Mouse (Mus musculus) heart, postnatal 0 days (tissue): Measurements from ENCODE around the gene Spats2l. TPM values are rescaled to one million over a fixed set of nuclear protein-coding genes. Genes with fewer than 3 reads are reported as not detected.

Experiments
- ATAC-seq: fragments of 200-750 bp; cut with Nextera tagmentation; 2 replicates; pipeline ENCODE4 v1.8.0; 2017; ENCODE audit warnings: low read depth, moderate number of reproducible peaks, moderate library complexity; ENCODE audit not compliant: insufficient read depth
- DNase-seq: peaks from one replicate; pipeline ENCODE4 v3.0.0-alpha.2; 2016; ENCODE audit warnings: low spot score
- H3K27ac ChIP-seq: fragments of 300-500 bp; sonication (generic); 2 replicates; pipeline ENCODE4 v1.5.1; 2014; ENCODE audit warnings: low read depth, mild to moderate bottlenecking
- H3K27me3 ChIP-seq: fragments of 300-500 bp; sonication (generic); 2 replicates; pipeline ENCODE4 v1.6.1; 2014; ENCODE audit warnings: low read length, mixed read lengths; ENCODE audit not compliant: control insufficient read depth, insufficient read depth
- H3K36me3 ChIP-seq: fragments of 300-500 bp; sonication (generic); replicated peaks from 2 replicates; pipeline ENCODE4 v1.6.1; 2014; ENCODE audit warnings: low read length, mixed read lengths; ENCODE audit not compliant: control insufficient read depth, insufficient read depth
- H3K4me1 ChIP-seq: fragments of 300-500 bp; sonication (generic); 2 replicates; pipeline ENCODE4 v1.6.1; 2014; ENCODE audit warnings: antibody characterized with exemption; ENCODE audit not compliant: control insufficient read depth, insufficient read depth
- H3K4me2 ChIP-seq: fragments of 300-500 bp; sonication (generic); 2 replicates; pipeline ENCODE4 v1.6.1; 2014; ENCODE audit warnings: low read depth, mild to moderate bottlenecking, low read length, moderate library complexity
- H3K4me3 ChIP-seq: fragments of 300-500 bp; sonication (generic); 2 replicates; pipeline ENCODE4 v1.5.1; 2014; ENCODE audit warnings: low read depth, low read length
- H3K9ac ChIP-seq: fragments of 300-500 bp; sonication (generic); replicated peaks from 2 replicates; pipeline ENCODE4 v1.6.1; 2014; ENCODE audit warnings: low read depth, low read length, mixed read lengths
- H3K9me3 ChIP-seq: fragments of 300-500 bp; sonication (generic); replicated peaks from 2 replicates; pipeline ENCODE4 v1.6.1; 2016; ENCODE audit warnings: low read length; ENCODE audit not compliant: control insufficient read depth
- CTCF ChIP-seq: IDR thresholded peaks from 2 replicates; pipeline ENCODE4 v1.5.1; 2016; ENCODE audit warnings: antibody characterized with exemption, control low read depth, low read depth
- EP300 ChIP-seq: IDR thresholded peaks from 2 replicates; pipeline ENCODE4 v1.6.1; 2016; ENCODE audit warnings: antibody characterized with exemption, low read depth
- WGBS: fragments of 180-500 bp; shearing (Covaris S2); extraction: QIAGEN DNeasy Blood & Tissue Kit; methylation state at CpG from one replicate; pipeline ENCODE4 v1.1.7; 2014; 5-methylcytosine and 5-hydroxymethylcytosine counted together
- polyA plus RNA-seq: library from polyadenylated mRNA; unstranded; fragments of >200 nt; fragmentation: Nextera tagmentation; extraction: Ambion mirVana; gene quantifications from 2 replicates; pipeline ENCODE4 v1.2.1, GENCODE M21; 2015
- total RNA-seq: library from RNA; depleted of rRNA; stranded (reverse); fragments of >200 nt; gene quantifications from 2 replicates; pipeline ENCODE4 v1.2.3, GENCODE M21; 2014; ENCODE audit warnings: low replicate concordance

Gene Spats2l
- total and polyA plus RNA-seq, 2 experiments from 2014 or later: 12.5 to 48.7 TPM

- Histone ChIP-seq H3K36me3 (0 out of 2 replicates have a peak, but pooled peaks cover 3% of the 10 kb centered on the region), H3K9me3 (no peaks in the 10 kb centered on the region), H3K27ac (peak overlapping the region; percentile 72), H3K4me1 (peaks cover 22% of the 10 kb centered on the region; the same call in 1 of the 2 replicates), H3K9ac (no peak overlapping the region), H3K27me3 (no peaks in the 10 kb centered on the region), H3K4me2 (peak overlapping the region; percentile 32), H3K4me3 (no peak overlapping the region)
- DNase-seq (no peak), ATAC-seq (no peak)
- WGBS: 16% methylated on average over 5 of the region's 5 CpGs
- no peak for TF ChIP-seq EP300
- TF ChIP-seq CTCF: no peak
Observed at GRCm38 (mm10) chr1:57889803-57890202, 115.8 kb downstream of the Spats2l start.

GRCm38 (mm10) chr1:57890259-57890902 lies 116.4 kb downstream of the Spats2l start:
- TF ChIP-seq EP300 (no peak; the same call in 1 of the 2 replicates), CTCF (no peak)
- Histone ChIP-seq H3K9me3 (0 out of 2 replicates have a peak, but pooled peaks cover 2% of the 10 kb centered on the region), H3K4me3 (no peak overlapping the region), H3K4me2 (peak overlapping the region; percentile 32; the same call in 1 of the 2 replicates), H3K27ac (peak overlapping the region; percentile 72), H3K36me3 (0 out of 2 replicates have a peak, but pooled peaks cover 3% of the 10 kb centered on the region), H3K27me3 (no peaks in the 10 kb centered on the region), H3K9ac (no peak overlapping the region), H3K4me1 (peaks cover 22% of the 10 kb centered on the region; the same call in 1 of the 2 replicates)
- ATAC-seq: peak; percentile 72
- peak; percentile 60 for DNase-seq
- 17% methylated on average over 5 of the region's 5 CpGs for WGBS

- H3K27me3 ChIP-seq: no peaks in the 10 kb centered on the region
- no peak overlapping the region for H3K4me2 ChIP-seq
- 55% methylated on average over 8 of the region's 8 CpGs for WGBS
- H3K9ac ChIP-seq: no peak overlapping the region
- TF ChIP-seq CTCF (no peak), EP300 (no peak)
- ATAC-seq (no peak), DNase-seq (no peak)
- peaks cover 22% of the 10 kb centered on the region; the same call in 1 of the 2 replicates for H3K4me1 ChIP-seq
- no peak overlapping the region for H3K4me3 ChIP-seq
- H3K36me3 ChIP-seq: 0 out of 2 replicates have a peak, but pooled peaks cover 3% of the 10 kb centered on the region
- H3K9me3 ChIP-seq: 0 out of 2 replicates have a peak, but pooled peaks cover 3% of the 10 kb centered on the region
- H3K27ac ChIP-seq: peak overlapping the region; percentile 72
Observed at GRCm38 (mm10) chr1:57890903-57891267, 116.9 kb downstream of the Spats2l start.

- Histone ChIP-seq H3K4me1 (peaks cover 4% of the 10 kb centered on the region; the same call in 1 of the 2 replicates), H3K4me3 (no peak overlapping the region), H3K27me3 (no peaks in the 10 kb centered on the region), H3K9ac (no peak overlapping the region), H3K9me3 (no peaks in the 10 kb centered on the region), H3K4me2 (no peak overlapping the region), H3K36me3 (peaks cover 19% of the 10 kb centered on the region), H3K27ac (no peak overlapping the region)
- WGBS: 93% methylated on average over 3 of the region's 3 CpGs
- TF ChIP-seq CTCF (no peak), EP300 (no peak)
- DNase-seq (no peak), ATAC-seq (no peak)
Observed at GRCm38 (mm10) chr1:57901494-57901893, 127.5 kb downstream of the Spats2l start.

GRCm38 (mm10) chr1:57903793-57904192 lies 129.8 kb downstream of the Spats2l start:
- Histone ChIP-seq H3K4me3 (no peak overlapping the region), H3K4me2 (no peak overlapping the region), H3K9ac (no peak overlapping the region), H3K4me1 (peaks cover 8% of the 10 kb centered on the region; the same call in 1 of the 2 replicates), H3K36me3 (peaks cover 24% of the 10 kb centered on the region), H3K9me3 (no peaks in the 10 kb centered on the region), H3K27ac (no peak overlapping the region), H3K27me3 (no peaks in the 10 kb centered on the region)
- TF ChIP-seq CTCF (no peak), EP300 (no peak)
- ATAC-seq: no peak
- no peak for DNase-seq
- 74% methylated on average over 7 of the region's 7 CpGs for WGBS
